In genomic region chr2:132906763-132907162, GRCm38 (mm10) we compare ENCODE assay signal across 10 mouse cellular contexts. TPM values are rescaled to one million over a fixed set of nuclear protein-coding genes. Genes with fewer than 3 reads are reported as not detected.
DNase-seq lines count a peak whose midpoint lies in the region; ATAC-seq lines count a peak whose summit lies in the region.
"Had no signal": no experiment of that assay in that cellular context is flagged by ENCODE, and none has a peak within 500 bp of the region (broad histone marks: within the 10 kb centered on the region; RNA-seq: fewer than 3 reads in every experiment).

No protein-coding gene starts in this region.

- peak; percentile 15 for DNase-seq in forebrain, embryonic 10.5 days (ENCODE audit: extremely low spot score, low spot score)
- DNase-seq in left cerebral cortex, postnatal 14 days (ENCODE audit: low spot score in 2 of 2) = peak; percentile 49
- no peak for DNase-seq in left cerebral cortex, postnatal 10 days (ENCODE audit: extremely low spot score in 1 of 2, low spot score in 2 of 2)
- DNase-seq in R1 (ENCODE audit: low read depth, low spot score) = peak; percentile 57
- peak; percentile 42 for DNase-seq in embryo, embryonic 9.5 days (ENCODE audit: extremely low spot score)
- DNase-seq in urinary bladder, postnatal 10 days (ENCODE audit: low spot score) = no peak

- H3K4me2 ChIP-seq in forebrain, embryonic 12.5 days = no peak overlapping the region
- H3K4me2 ChIP-seq: neural tube, embryonic 13.5 days had no signal

- no peaks in the 10 kb centered on the region for H3K36me3 ChIP-seq in forebrain, embryonic 10.5 days (replicated peaks)
- no peaks in the 10 kb centered on the region for H3K36me3 ChIP-seq in forebrain, embryonic 12.5 days (replicated peaks)
- H3K36me3 ChIP-seq: neural tube, embryonic 13.5 days had no signal

- no peaks in the 10 kb centered on the region for H3K4me1 ChIP-seq in forebrain, embryonic 10.5 days
- H3K4me1 ChIP-seq in forebrain, embryonic 12.5 days = no peaks in the 10 kb centered on the region

- no peak overlapping the region for H3K27ac ChIP-seq in forebrain, embryonic 10.5 days
- H3K27ac ChIP-seq in forebrain, embryonic 12.5 days = no peak overlapping the region
- H3K27ac ChIP-seq: neural tube, embryonic 13.5 days had no signal

- no peaks in the 10 kb centered on the region for H3K27me3 ChIP-seq in forebrain, embryonic 10.5 days (ENCODE audit: poor library complexity, severe bottlenecking)
- peaks cover 13% of the 10 kb centered on the region; the same call in 1 of the 2 replicates for H3K27me3 ChIP-seq in forebrain, embryonic 12.5 days
- H3K27me3 ChIP-seq: neural tube, embryonic 13.5 days had no signal

- intact Hi-C loops in left cerebral cortex, postnatal 14 days (cut with DNase I) = loop anchor here (5.0 kb wide), 1 partner anchor 389 kb away; no protein-coding TSS in a partner anchor
- intact Hi-C loops in left cerebral cortex, postnatal 10 days (cut with DNase I) = loop anchor here (10.0 kb wide), 1 partner anchor 392 kb away; no protein-coding TSS in a partner anchor

- no peaks in the 10 kb centered on the region for H3K9me3 ChIP-seq in forebrain, embryonic 10.5 days
- H3K9me3 ChIP-seq in forebrain, embryonic 12.5 days = no peaks in the 10 kb centered on the region

- H3K4me3 ChIP-seq in forebrain, embryonic 10.5 days = no peak overlapping the region
- H3K4me3 ChIP-seq in forebrain, embryonic 12.5 days (replicated peaks) = no peak overlapping the region
- H3K4me3 ChIP-seq: neural tube, embryonic 13.5 days had no signal

- 31% methylated on average over 8 of the region's 8 CpGs for WGBS in forebrain, embryonic 10.5 days
- 34% methylated on average over 8 of the region's 8 CpGs for WGBS in forebrain, embryonic 12.5 days

- H3K9ac ChIP-seq in forebrain, embryonic 12.5 days = no peak overlapping the region
- H3K9ac ChIP-seq: neural tube, embryonic 13.5 days had no signal

- ATAC-seq in forebrain, embryonic 12.5 days (ENCODE audit: low FRiP score) = no peak
- ATAC-seq in megakaryocyte, adult 5-6 weeks (ENCODE audit: poor library complexity, severe bottlenecking) = peak; percentile 59

RNA-seq across cellular contexts. Expression of gene Lrrn4, which starts 26.1 kb away (rescaled TPM):
- 0.62 and 0.70 TPM in 2 replicates for polyA plus RNA-seq in forebrain, embryonic 10.5 days (2016; fragmentation: Nextera tagmentation; extraction: Ambion mirVana)
- polyA plus RNA-seq in forebrain, embryonic 12.5 days (2016; fragmentation: Nextera tagmentation; extraction: Ambion mirVana) = 0.08 and 0.10 TPM in 2 replicates
- under 1 TPM; 0.32 to 0.33 TPM for total RNA-seq in left cerebral cortex, postnatal 14 days (2021)
- under 1 TPM; 0.39 to 0.77 TPM for total RNA-seq in left cerebral cortex, postnatal 10 days (2021)
- total RNA-seq in megakaryocyte, adult 5-6 weeks (2015) = 0.11 and 0.31 TPM in 2 replicates
- 0.33 TPM in 1 of 2 replicates, not detected in the other for total RNA-seq in megakaryocyte, adult 5-6 weeks (2017)

RNA-seq across cellular contexts. Expression of gene Fermt1, which starts 38.9 kb away (rescaled TPM):
- 7.5 and 9.3 TPM in 2 replicates for polyA plus RNA-seq in forebrain, embryonic 10.5 days (2016; fragmentation: Nextera tagmentation; extraction: Ambion mirVana)
- 0.83 and 0.92 TPM in 2 replicates for polyA plus RNA-seq in forebrain, embryonic 12.5 days (2016; fragmentation: Nextera tagmentation; extraction: Ambion mirVana)
- total RNA-seq in left cerebral cortex, postnatal 14 days (2021) = under 1 TPM; 0.11 to 0.66 TPM
- 1 to 10 TPM in 1 of 2 experiments, under 1 TPM in 1; 0.93 to 1.1 TPM for total RNA-seq in left cerebral cortex, postnatal 10 days (2021)
- not detected in 2 replicates for total RNA-seq in megakaryocyte, adult 5-6 weeks (2015)
- total RNA-seq in megakaryocyte, adult 5-6 weeks (2017) = not detected in 2 replicates
- total RNA-seq: heart, postnatal 36 days had no signal
- polyA plus RNA-seq: neural tube, embryonic 13.5 days had no signal

Comparison
In these comparisons a context has a peak if more than half of its experiments do, and no peak if none do; other contexts are left out.
1. DNase-seq: peak in forebrain, embryonic 10.5 days (single experiment), left cerebral cortex, postnatal 14 days (2 of 2), R1 (single experiment) and embryo, embryonic 9.5 days (single experiment); none in left cerebral cortex, postnatal 10 days (0 of 2) and urinary bladder, postnatal 10 days (single experiment).